In genomic region chr5:76868693-76869286, GRCm38 (mm10) we compare ENCODE assay signal across 8 mouse cellular contexts. TPM values are rescaled to one million over a fixed set of nuclear protein-coding genes. Genes with fewer than 3 reads are reported as not detected.
A peak's percentile ranks its signal among the peaks of the same experiment; 100 is the strongest.
DNase-seq lines count a peak whose midpoint lies in the region; ATAC-seq lines count a peak whose summit lies in the region.

No protein-coding gene starts in this region.

- H3K4me1 ChIP-seq in heart, embryonic 10.5 days: peaks cover 36% of the 10 kb centered on the region
- no peaks in the 10 kb centered on the region for H3K4me1 ChIP-seq in forebrain, embryonic 11.5 days (replicated peaks; ENCODE audit: control insufficient read depth, insufficient read depth, low read length)
- 0 out of 2 replicates have a peak, but pooled peaks cover 3% of the 10 kb centered on the region for H3K4me1 ChIP-seq in intestine, embryonic 14.5 days (replicated peaks; ENCODE audit: control insufficient read depth, insufficient read depth, low read length)
- H3K4me1 ChIP-seq in liver, embryonic 15.5 days (replicated peaks): 0 out of 2 replicates have a peak, but pooled peaks cover 6% of the 10 kb centered on the region
- no peaks in the 10 kb centered on the region for H3K4me1 ChIP-seq in neural tube, embryonic 11.5 days (ENCODE audit: control insufficient read depth, insufficient read depth, low read length)

- WGBS in heart, embryonic 10.5 days: 35% methylated on average over 16 of the region's 16 CpGs
- 22% methylated on average over 16 of the region's 16 CpGs for WGBS in forebrain, embryonic 11.5 days
- 25% methylated on average over 16 of the region's 16 CpGs for WGBS in intestine, embryonic 14.5 days
- 35% methylated on average over 16 of the region's 16 CpGs for whole genome bisulfite sequencing in liver, embryonic 15.5 days (ENCODE audit: insufficient replicate concordance)
- WGBS in neural tube, embryonic 11.5 days: 27% methylated on average over 16 of the region's 16 CpGs

- peak overlapping the region; percentile 52 for H3K4me3 ChIP-seq in heart, embryonic 10.5 days
- no peak overlapping the region; the same call in 1 of the 2 replicates for H3K4me3 ChIP-seq in forebrain, embryonic 11.5 days (ENCODE audit: low read depth, low read length)
- H3K4me3 ChIP-seq in intestine, embryonic 14.5 days (ENCODE audit: low read depth, low read length): peak overlapping the region; percentile 33
- peak overlapping the region; percentile 44 for H3K4me3 ChIP-seq in liver, embryonic 15.5 days (replicated peaks)
- H3K4me3 ChIP-seq in neural tube, embryonic 11.5 days (ENCODE audit: low read depth, low read length): no peak overlapping the region

- peak overlapping the region; percentile 31; the same call in 1 of the 2 replicates for H3K4me2 ChIP-seq in forebrain, embryonic 11.5 days (ENCODE audit: low read depth, low read length, severe bottlenecking)
- peak overlapping the region; percentile 47 for H3K4me2 ChIP-seq in intestine, embryonic 14.5 days (ENCODE audit: low read length)
- peak overlapping the region; percentile 63 for H3K4me2 ChIP-seq in liver, embryonic 15.5 days
- peak overlapping the region; percentile 9; the same call in 1 of the 2 replicates for H3K4me2 ChIP-seq in neural tube, embryonic 11.5 days (ENCODE audit: low read depth)

- peak; percentile 56; the same call in 1 of the 2 replicates for ATAC-seq in forebrain, embryonic 11.5 days (replicated peaks; ENCODE audit: low FRiP score)
- ATAC-seq in intestine, embryonic 14.5 days (replicated peaks; ENCODE audit: low FRiP score, low TSS enrichment, low read depth): peak; percentile 76
- ATAC-seq in liver, embryonic 15.5 days (ENCODE audit: insufficient read depth): peak; percentile 57
- no peak for ATAC-seq in neural tube, embryonic 11.5 days (ENCODE audit: insufficient read depth, low FRiP score, low TSS enrichment)

- no peaks in the 10 kb centered on the region for H3K27me3 ChIP-seq in heart, embryonic 10.5 days (ENCODE audit: insufficient read depth, poor library complexity, severe bottlenecking)
- H3K27me3 ChIP-seq in forebrain, embryonic 11.5 days (ENCODE audit: control insufficient read depth, insufficient read depth, low read length): no peaks in the 10 kb centered on the region
- no peaks in the 10 kb centered on the region for H3K27me3 ChIP-seq in intestine, embryonic 14.5 days (replicated peaks; ENCODE audit: control insufficient read depth, insufficient read depth, low read length)
- H3K27me3 ChIP-seq in liver, embryonic 15.5 days: no peaks in the 10 kb centered on the region
- no peaks in the 10 kb centered on the region for H3K27me3 ChIP-seq in neural tube, embryonic 11.5 days (ENCODE audit: control insufficient read depth, insufficient read depth, low read length)

- H3K9ac ChIP-seq in forebrain, embryonic 11.5 days (ENCODE audit: low read length): no peak overlapping the region
- H3K9ac ChIP-seq in intestine, embryonic 14.5 days (ENCODE audit: low read length): no peak overlapping the region
- peak overlapping the region; percentile 7; the same call in 1 of the 2 replicates for H3K9ac ChIP-seq in liver, embryonic 15.5 days
- no peak overlapping the region for H3K9ac ChIP-seq in neural tube, embryonic 11.5 days (ENCODE audit: low read length)

- peaks cover 62% of the 10 kb centered on the region for H3K36me3 ChIP-seq in heart, embryonic 10.5 days
- no peaks in the 10 kb centered on the region; the same call in 1 of the 2 replicates for H3K36me3 ChIP-seq in forebrain, embryonic 11.5 days (ENCODE audit: control insufficient read depth, insufficient read depth, low read length)
- peaks cover 35% of the 10 kb centered on the region for H3K36me3 ChIP-seq in intestine, embryonic 14.5 days (ENCODE audit: control insufficient read depth, insufficient read depth, low read length)
- peaks cover 14% of the 10 kb centered on the region for H3K36me3 ChIP-seq in liver, embryonic 15.5 days (replicated peaks)
- peaks cover 5% of the 10 kb centered on the region for H3K36me3 ChIP-seq in neural tube, embryonic 11.5 days (ENCODE audit: control insufficient read depth, insufficient read depth, low read length)

- peak; percentile 83 for DNase-seq in heart, embryonic 10.5 days (ENCODE audit: low spot score)
- no peak for DNase-seq in heart, adult 11 months
- DNase-seq in forebrain, embryonic 11.5 days (ENCODE audit: low spot score): peak; percentile 51
- peak; percentile 67 for DNase-seq in intestine, embryonic 14.5 days (ENCODE audit: low spot score)
- DNase-seq in neural tube, embryonic 11.5 days (ENCODE audit: low spot score): no peak
- no peak for DNase-seq in layer of hippocampus, adult 9-10 months (ENCODE audit: low spot score)
- DNase-seq in urinary bladder, postnatal 36 days (ENCODE audit: low spot score in 2 of 2): no peak

- H3K27ac ChIP-seq in heart, embryonic 10.5 days: peak overlapping the region; percentile 67
- H3K27ac ChIP-seq in forebrain, embryonic 11.5 days (ENCODE audit: low read depth, low read length): no peak overlapping the region
- no peak overlapping the region for H3K27ac ChIP-seq in intestine, embryonic 14.5 days (ENCODE audit: low read depth)
- no peak overlapping the region for H3K27ac ChIP-seq in liver, embryonic 15.5 days (replicated peaks)
- H3K27ac ChIP-seq in neural tube, embryonic 11.5 days (ENCODE audit: low read depth, low read length): no peak overlapping the region

- H3K9me3 ChIP-seq in heart, embryonic 10.5 days: no peaks in the 10 kb centered on the region
- no peaks in the 10 kb centered on the region for H3K9me3 ChIP-seq in forebrain, embryonic 11.5 days (ENCODE audit: control insufficient read depth, low read length)
- no peaks in the 10 kb centered on the region for H3K9me3 ChIP-seq in intestine, embryonic 14.5 days (ENCODE audit: control insufficient read depth, low read length)
- H3K9me3 ChIP-seq in liver, embryonic 15.5 days (replicated peaks): no peaks in the 10 kb centered on the region
- H3K9me3 ChIP-seq in neural tube, embryonic 11.5 days (ENCODE audit: control insufficient read depth, low read length): no peaks in the 10 kb centered on the region

RNA-seq across cellular contexts. Expression of gene Aasdh, which starts 36.5 kb away (rescaled TPM):
- 14.8 and 21.3 TPM in 2 replicates for polyA plus RNA-seq in heart, embryonic 10.5 days (2016; fragmentation: Nextera tagmentation; extraction: Ambion mirVana)
- polyA plus RNA-seq in forebrain, embryonic 11.5 days (2014; fragmentation: Nextera tagmentation; extraction: Ambion mirVana): 23.6 and 27.5 TPM in 2 replicates
- 18.2 and 25.4 TPM in 2 replicates for polyA plus RNA-seq in intestine, embryonic 14.5 days (2014; fragmentation: Nextera tagmentation; extraction: Ambion mirVana)
- polyA plus RNA-seq in liver, embryonic 15.5 days (2015; fragmentation: Nextera tagmentation; extraction: Ambion mirVana): 5.0 and 5.3 TPM in 2 replicates
- polyA plus RNA-seq in neural tube, embryonic 11.5 days (2014; fragmentation: Nextera tagmentation; extraction: Ambion mirVana): 14.6 and 15.6 TPM in 2 replicates

Comparison
In these comparisons a context has a peak if more than half of its experiments do, and no peak if none do; other contexts are left out.
1. DNase-seq: peak in heart, embryonic 10.5 days (single experiment), forebrain, embryonic 11.5 days (single experiment) and intestine, embryonic 14.5 days (single experiment); none in heart, adult 11 months (single experiment), neural tube, embryonic 11.5 days (single experiment), layer of hippocampus, adult 9-10 months (single experiment) and urinary bladder, postnatal 36 days (0 of 2).
2. H3K4me3 ChIP-seq: peak in heart, embryonic 10.5 days (single experiment), intestine, embryonic 14.5 days (single experiment) and liver, embryonic 15.5 days (single experiment); none in forebrain, embryonic 11.5 days (single experiment) and neural tube, embryonic 11.5 days (single experiment).
3. H3K4me2 ChIP-seq: peak in every context shown above with its lines; median percentile 63 in liver, embryonic 15.5 days; 47 in intestine, embryonic 14.5 days; 31 in forebrain, embryonic 11.5 days; 9 in neural tube, embryonic 11.5 days.